Mouse (Mus musculus): ENCODE data around the gene Cpm. TPM values are rescaled to one million over a fixed set of nuclear protein-coding genes. Genes with fewer than 3 reads are reported as not detected.

Cpm gene
- total and polyA plus RNA-seq, 3 experiments, result 0.04 to 0.31 (median 0.17) TPM

DNA sequence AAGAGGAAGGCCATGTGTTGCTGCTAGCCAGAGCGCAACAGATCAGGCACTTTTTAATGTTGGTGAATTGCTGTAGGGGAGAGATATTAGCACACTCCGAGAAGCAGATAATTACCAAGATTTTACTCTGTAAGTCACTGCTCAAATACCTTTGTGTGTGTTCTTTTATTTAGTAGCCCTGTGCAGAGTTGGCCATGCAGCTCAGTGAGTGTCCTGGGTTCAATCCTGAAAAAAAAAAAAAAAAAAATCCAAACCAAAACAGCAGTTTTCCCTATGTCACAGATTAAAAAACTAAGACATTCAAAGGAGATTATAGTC lies 9.5 kb upstream of the Cpm start:
- no peaks in the 10 kb centered on the region for H3K79me2 ChIP-seq (replicated peaks; ENCODE audit: control insufficient read depth, extremely low read depth, insufficient read depth, poor library complexity, severe bottlenecking)
- no peaks in the 10 kb centered on the region for H3K4me1 ChIP-seq (ENCODE audit: control insufficient read depth in 1 of 2, insufficient read depth in 2 of 2)
- TF ChIP-seq NELFE (IDR thresholded peaks at IDR 0.05; ENCODE audit: low read depth, low read length) (no peak), EP300 (IDR thresholded peaks at IDR 0.05; ENCODE audit: low read length) (no peak), PAX5 (IDR thresholded peaks at IDR 0.05; ENCODE audit: low read length) (no peak), MAFK (IDR thresholded peaks at IDR 0.05; ENCODE audit: insufficient replicate concordance, low read length) (no peak)
- in situ Hi-C loops (cut with MboI; ENCODE audit: low pct_ligation_motif_present, low pct_unique_long_range_greater_than_20kb, low sequenced_read_pairs), result no loop called here
- H3K27ac ChIP-seq (ENCODE audit: insufficient read depth, low read depth), result no peak overlapping the region
- H3K4me2 ChIP-seq (ENCODE audit: insufficient read depth, low read depth, poor library complexity, severe bottlenecking), result no peak overlapping the region
- DNase-seq (ENCODE audit: extremely low read depth), result no peak
- dilution Hi-C loops (cut with MboI; ENCODE audit: extremely low pct_ligation_motif_present, extremely low pct_unique_long_range_greater_than_20kb, low sequenced_read_pairs), result no loop called here
- no peak overlapping the region for H3K9ac ChIP-seq (ENCODE audit: insufficient read depth, low read depth)
- H3K36me3 ChIP-seq (replicated peaks in 1 of 2; ENCODE audit: control insufficient read depth in 1 of 2, insufficient read depth in 1 of 2, low read length in 1 of 2), result no peaks in the 10 kb centered on the region
- H3K9me3 ChIP-seq (replicated peaks; ENCODE audit: low read length), result peaks cover 5% of the 10 kb centered on the region
- no peak overlapping the region for H3K4me3 ChIP-seq (replicated peaks in 1 of 3; ENCODE audit: low read depth in 2 of 3, low read length in 2 of 3, poor library complexity in 1 of 3)
- H3K27me3 ChIP-seq (replicated peaks), result no peaks in the 10 kb centered on the region

DNA sequence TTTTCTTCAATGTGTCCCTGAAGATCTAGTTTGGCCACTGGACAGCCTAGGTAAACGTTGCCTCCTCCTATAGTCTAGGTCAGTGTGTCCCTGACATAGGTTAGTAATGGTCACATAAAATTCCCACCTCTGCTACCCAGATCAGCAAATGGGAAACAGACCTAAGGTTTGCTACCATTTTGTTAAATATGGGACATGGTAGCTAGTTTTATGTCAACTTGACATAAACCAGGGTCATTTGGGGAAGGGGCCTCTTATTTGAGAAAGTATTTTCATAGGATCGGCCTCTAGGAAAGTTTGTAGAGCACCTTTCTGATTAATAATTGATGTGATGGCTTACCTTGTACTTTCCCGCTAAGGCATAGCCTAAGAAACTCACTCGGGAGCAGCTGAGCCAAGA lies 8.8 kb upstream of the Cpm start:
- no peaks in the 10 kb centered on the region for H3K27me3 ChIP-seq (replicated peaks)
- H3K4me1 ChIP-seq (ENCODE audit: control insufficient read depth in 1 of 2, insufficient read depth in 2 of 2), result peaks cover 0 to 1% of the 10 kb centered on the region in 2 experiments; a peak in 2 of 4 replicates
- H3K36me3 ChIP-seq (replicated peaks in 1 of 2; ENCODE audit: control insufficient read depth in 1 of 2, insufficient read depth in 1 of 2, low read length in 1 of 2), result no peaks in the 10 kb centered on the region
- H3K4me3 ChIP-seq (replicated peaks in 1 of 3; ENCODE audit: low read depth in 2 of 3, low read length in 2 of 3, poor library complexity in 1 of 3), result no peak overlapping the region
- in situ Hi-C loops (cut with MboI; ENCODE audit: low pct_ligation_motif_present, low pct_unique_long_range_greater_than_20kb, low sequenced_read_pairs), result no loop called here
- no peaks in the 10 kb centered on the region for H3K79me2 ChIP-seq (replicated peaks; ENCODE audit: control insufficient read depth, extremely low read depth, insufficient read depth, poor library complexity, severe bottlenecking)
- dilution Hi-C loops (cut with MboI; ENCODE audit: extremely low pct_ligation_motif_present, extremely low pct_unique_long_range_greater_than_20kb, low sequenced_read_pairs), result no loop called here
- H3K9ac ChIP-seq (ENCODE audit: insufficient read depth, low read depth), result no peak overlapping the region
- TF ChIP-seq KAT2A (IDR thresholded peaks at IDR 0.05; ENCODE audit: insufficient replicate concordance, low read length), result no peak
- TF ChIP-seq ZMIZ1 (IDR thresholded peaks at IDR 0.05; ENCODE audit: low read depth, low read length), result no peak
- TF ChIP-seq MAX (IDR thresholded peaks at IDR 0.05; ENCODE audit: low read length), result no peak
- TF ChIP-seq HCFC1 (IDR thresholded peaks at IDR 0.05; ENCODE audit: low read depth, low read length), result no peak
- TF ChIP-seq BHLHE40 (IDR thresholded peaks at IDR 0.05; ENCODE audit: low read depth, low read length), result no peak
- TF ChIP-seq RCOR1 (conservative IDR thresholded peaks at IDR 0.05; ENCODE audit: low read depth, low read length), result no peak
- TF ChIP-seq RAD21 (IDR thresholded peaks at IDR 0.05; ENCODE audit: low read depth, low read length), result no peak
- TF ChIP-seq IRF4 (IDR thresholded peaks at IDR 0.05; ENCODE audit: low read depth, low read length), result no peak
- TF ChIP-seq MYC (IDR thresholded peaks at IDR 0.05; ENCODE audit: low read depth, low read length), result no peak
- TF ChIP-seq ZC3H11A (IDR thresholded peaks at IDR 0.05; ENCODE audit: low read depth, low read length), result no peak
- no peak for TF ChIP-seq TCF12 (IDR thresholded peaks at IDR 0.05; ENCODE audit: low read depth, low read length)
- no peak for TF ChIP-seq JUN (IDR thresholded peaks at IDR 0.05; ENCODE audit: insufficient read depth, low read depth, low read length)
- no peak for TF ChIP-seq ETS1 (conservative IDR thresholded peaks at IDR 0.05; ENCODE audit: low read depth, low read length)
- no peak for TF ChIP-seq TBP (conservative IDR thresholded peaks at IDR 0.05; ENCODE audit: low read depth, low read length)
- no peak for TF ChIP-seq ZKSCAN1 (IDR thresholded peaks at IDR 0.05; ENCODE audit: borderline replicate concordance, low read depth, low read length)
- H3K9me3 ChIP-seq (replicated peaks; ENCODE audit: low read length), result peaks cover 5% of the 10 kb centered on the region
- H3K4me2 ChIP-seq (ENCODE audit: insufficient read depth, low read depth, poor library complexity, severe bottlenecking), result no peak overlapping the region
- no peak for DNase-seq (ENCODE audit: extremely low read depth)
- no peak overlapping the region for H3K27ac ChIP-seq (ENCODE audit: insufficient read depth, low read depth)
